Mouse (Mus musculus) neutrophil, adult 59 days (primary cell): ENCODE results near the gene Myh13. TPM values are rescaled to one million over a fixed set of nuclear protein-coding genes. Genes with fewer than 3 reads are reported as not detected.

Experiments
- total RNA-seq, 2 experiments: library from RNA; stranded (reverse); gene quantifications; 1 replicate in 1 of 2; 2 replicates in 1 of 2; pipeline ENCODE4 v1.2.4; 2023

The Myh13 gene
- not detected for total RNA-seq

DNA sequence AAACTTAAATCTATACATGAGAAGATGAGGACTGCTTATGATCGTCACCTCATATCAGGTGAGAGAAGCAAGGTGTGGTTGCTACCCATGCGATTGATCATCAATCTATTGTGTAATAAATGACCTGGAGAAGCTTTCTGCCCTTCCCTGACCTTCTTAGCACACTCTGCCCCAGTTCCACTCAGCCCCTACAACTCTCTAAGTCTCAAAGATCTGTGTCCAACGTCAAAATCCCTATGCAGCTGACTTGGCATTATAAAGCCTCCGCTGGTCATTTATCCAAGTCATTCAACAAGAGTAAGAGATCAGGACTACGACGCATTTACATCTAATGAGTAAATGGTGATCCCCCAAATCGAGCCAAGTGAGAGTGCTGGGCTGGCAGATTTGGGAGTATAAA lies at the start of gene Myh13:
Gene Myh13 (plus strand): TSS at position 301 of the 400 bp plus-strand sequence.

DNA sequence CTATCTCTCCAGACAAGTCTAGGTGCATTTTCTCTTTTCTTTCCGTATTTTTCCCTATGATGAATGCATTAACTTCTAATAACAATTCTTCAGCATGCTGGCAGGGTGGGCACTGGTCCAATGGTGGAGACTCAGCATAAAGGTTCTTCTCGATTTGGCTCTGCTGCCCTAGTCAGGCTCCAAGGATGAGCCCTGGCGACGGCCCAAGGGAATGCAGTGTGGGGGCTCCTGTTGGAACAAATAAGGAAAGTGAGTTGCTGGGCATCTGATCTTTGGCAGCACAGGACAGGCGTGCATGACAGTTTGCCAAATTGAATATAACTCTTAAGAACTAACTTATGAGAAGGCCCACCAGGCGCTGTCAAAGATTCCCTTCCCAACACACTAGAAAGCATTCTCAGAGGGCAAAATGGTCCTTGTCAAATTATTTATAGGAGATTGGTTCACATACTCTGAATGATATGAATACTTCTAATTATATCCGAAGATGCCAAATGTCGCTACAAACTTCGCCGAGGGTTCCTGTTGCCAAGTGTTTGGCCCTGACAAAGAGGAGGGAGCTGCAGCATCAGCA lies 44.8 kb upstream of the Myh13 start, which contains the start of gene Myh8:
Gene Myh8 (plus strand): TSS at position 524 of the 574 bp plus-strand sequence.

Other genes with a start within 250 kb of the Myh13 start
- gene Myh3, start 243.4 kb upstream of the Myh13 start, total RNA-seq, result not detected
- not detected for gene Myh2, start 150.6 kb upstream of the Myh13 start, total RNA-seq
- gene Myh1, start 121.6 kb upstream of the Myh13 start, total RNA-seq, result not detected
- gene Myh4, start 83.6 kb upstream of the Myh13 start, total RNA-seq, result not detected
- gene Myh8, start 44.5 kb upstream of the Myh13 start, total RNA-seq, result not detected
- 100 to 1,000 TPM; 127 to 161 TPM for gene Gas7, start 133.8 kb downstream of the Myh13 start, total RNA-seq